Mouse (Mus musculus) thymus, adult 18-20 months (tissue): ENCODE measurements around the gene Akap6.

Source experiments
- DNase-seq, 2 experiments: peaks; one replicate each; pipeline ENCODE4 v3.0.0; 2022; ENCODE audit warnings: mixed read lengths in 2 of 2

Gene Akap6

DNA sequence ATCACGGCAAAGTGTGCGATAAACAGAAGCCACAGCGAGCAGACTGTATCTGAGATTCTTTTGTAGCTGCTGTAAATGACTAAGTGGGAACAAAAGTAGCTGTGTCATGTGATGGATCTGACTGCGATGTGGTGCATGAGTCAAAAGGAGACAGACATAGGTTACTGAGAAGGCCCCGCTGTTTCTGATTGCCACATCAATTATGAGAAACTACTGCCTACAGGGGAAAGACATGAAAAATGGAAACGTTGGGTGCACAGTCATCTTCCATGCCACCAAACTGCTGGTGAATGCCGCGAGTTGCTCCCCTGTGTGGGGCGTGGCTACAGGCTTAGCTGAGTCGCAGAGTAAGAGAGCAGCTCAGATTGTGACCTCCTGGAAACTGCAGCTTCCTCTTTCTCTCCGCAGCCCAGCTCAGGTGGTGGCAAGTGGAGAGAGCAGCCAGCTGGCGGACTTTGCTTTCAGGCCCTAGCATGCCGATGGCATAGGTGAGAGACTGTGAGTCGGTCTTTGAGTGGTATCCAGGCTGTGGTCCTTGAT, 83.8 kb downstream of the Akap6 start:
- DNase-seq: peak; percentile 23 to 34

DNA sequence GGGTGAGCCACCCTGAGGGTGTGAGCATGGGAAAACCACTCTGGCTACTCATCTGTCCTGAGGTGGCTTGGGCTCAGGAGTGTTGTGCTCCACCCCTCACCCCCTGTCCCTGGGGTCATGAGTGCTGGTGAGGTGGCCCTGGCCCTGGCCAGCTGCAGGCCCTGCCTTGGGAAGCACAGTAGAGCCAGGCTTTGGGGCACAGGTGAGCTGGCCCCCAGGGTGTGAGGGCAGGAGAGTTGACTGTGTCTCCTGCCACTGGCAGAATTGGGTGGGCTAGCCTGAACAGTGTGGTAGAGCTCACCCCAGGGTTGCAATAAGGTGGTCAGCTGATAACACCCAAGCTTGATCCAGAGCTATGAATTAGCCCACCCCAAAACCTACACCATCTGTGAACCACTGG, 86.0 kb downstream of the Akap6 start:
- no peak for DNase-seq

DNA sequence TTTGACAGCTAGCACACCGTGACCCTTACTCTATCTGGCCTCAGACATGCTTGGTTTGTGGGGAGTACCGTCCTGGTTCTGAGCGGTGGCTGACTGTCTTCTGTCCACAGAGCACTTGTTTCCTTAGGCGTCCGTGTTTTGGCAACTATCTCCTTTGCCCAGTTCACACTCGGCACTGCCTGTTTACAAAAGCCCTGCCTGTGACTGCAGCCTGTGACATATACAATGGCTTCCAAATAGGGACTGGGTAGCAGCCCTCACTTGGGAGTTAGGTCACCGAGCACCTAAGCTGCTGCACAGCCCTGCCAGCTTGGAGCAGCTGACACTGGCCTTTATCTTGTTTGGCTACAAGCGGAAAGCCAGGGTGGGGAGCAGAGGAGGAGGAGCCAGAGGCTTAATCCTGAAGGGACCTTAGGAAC, 91.2 kb downstream of the Akap6 start:
- no peak for DNase-seq

DNA sequence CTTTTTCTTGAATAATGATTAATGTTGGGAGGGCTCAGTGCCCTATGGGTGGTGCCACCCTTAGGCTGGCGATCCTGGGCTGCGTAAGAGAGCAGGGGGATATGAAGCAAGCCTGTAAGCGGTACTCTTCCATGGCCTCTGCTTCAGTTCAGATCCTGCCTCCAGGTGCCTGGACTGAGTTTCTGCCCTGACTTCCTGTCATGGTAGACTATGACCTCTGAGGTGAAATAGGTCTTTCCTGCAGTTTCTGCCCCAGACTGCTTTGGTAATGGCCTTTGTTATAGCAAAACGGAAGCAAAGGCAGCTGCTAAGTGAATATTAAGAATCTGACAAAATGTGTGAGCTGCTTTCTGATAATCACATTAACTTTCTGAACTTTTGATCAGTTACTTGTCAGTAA, 94.9 kb downstream of the Akap6 start:
- DNase-seq: no peak

DNA sequence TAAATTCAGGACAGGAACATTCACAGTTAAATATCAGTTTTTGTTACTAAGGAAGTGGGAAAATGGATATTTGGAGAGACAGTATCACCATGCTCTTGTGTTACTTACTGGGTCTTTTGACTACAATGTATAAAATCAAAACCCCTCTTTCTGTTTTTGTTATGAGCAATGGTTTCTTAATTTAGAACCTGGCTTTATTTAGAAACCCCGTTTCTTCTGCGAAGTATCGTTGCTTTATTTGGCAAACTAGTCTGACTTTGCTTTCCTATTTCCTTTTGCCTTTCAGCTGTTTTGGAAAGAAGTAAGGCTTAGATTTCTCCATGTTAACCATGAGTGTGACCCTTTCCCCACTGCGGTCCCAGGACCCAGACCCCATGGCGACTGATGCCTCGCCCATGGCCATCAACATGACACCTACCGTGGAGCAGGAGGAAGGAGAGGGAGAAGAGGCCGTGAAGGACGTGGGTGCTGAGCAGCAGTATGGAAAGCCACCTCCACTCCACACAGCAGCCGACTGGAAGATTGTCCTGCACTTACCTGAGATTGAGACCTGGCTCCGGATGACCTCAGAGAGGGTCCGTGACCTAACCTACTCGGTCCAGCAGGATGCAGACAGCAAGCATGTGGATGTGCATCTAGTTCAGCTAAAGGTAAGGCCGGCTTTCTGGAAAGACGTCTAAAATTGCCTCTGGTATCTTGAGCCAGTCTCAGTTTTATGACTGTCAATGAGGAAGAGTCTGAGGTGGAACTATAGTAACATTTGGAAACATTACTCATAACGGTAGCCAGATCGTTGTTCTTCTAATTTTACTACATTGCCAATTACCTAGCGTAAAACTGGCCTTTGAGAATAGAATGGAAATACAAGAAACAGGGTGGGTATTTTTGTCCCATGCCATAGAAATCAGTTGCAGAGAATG, 96.6 kb downstream of the Akap6 start:
- no peak for DNase-seq

DNA sequence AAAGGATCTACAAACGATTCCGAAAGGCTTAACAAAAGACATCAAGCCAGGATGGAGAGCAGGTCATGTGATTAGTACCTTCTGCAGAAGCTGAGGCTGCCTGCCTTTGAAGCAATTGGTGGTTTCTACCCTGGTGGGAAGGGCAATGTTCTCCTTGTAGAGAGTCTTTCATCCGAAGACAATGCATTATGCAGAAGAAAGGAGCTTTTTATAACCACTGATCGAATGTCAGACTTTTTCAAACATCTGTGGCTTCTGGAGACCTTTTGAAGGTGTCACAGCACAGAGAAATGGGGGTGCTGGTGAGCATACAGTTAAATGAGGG, 97.2 kb downstream of the Akap6 start:
- DNase-seq: peak; percentile 10 to 56

DNA sequence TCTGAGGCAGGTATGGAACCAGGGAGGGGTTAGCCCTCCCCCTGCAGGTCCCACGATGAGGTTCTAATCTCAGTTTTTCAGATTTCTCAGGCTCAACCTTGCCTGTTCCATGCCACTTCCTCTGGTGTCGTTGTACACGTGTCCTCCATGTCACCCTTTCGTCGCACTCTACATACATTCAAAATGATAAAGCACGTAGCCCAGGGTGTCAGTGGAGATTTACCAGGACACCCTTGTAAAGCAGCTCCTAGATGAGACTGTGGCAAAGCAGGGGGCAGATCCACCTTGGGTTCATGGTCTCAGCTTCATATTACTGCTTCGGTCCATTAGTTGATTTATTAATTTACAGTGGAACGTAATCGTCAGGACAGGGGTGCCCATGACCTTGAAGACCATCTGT, 100.5 kb downstream of the Akap6 start:
- no peak for DNase-seq

DNA sequence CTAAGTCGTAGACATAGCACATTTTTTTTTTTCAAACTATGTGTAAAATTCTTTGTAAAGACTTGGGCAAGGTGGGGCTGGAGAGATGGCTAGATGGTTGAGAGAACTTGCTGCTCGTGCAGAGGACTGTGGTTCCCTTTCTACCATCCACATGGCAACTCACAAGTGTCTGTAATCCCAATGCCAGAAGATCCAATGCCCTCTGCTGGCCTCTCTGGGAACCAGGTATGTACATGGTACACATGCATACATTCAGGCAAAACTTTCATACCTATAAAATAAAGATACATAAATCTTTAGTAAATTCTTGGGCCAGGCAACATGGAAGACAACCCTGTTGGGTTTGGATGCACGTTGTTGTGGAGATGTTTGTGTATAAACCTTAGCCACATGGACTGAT, 107.1 kb downstream of the Akap6 start:
- no peak for DNase-seq

DNA sequence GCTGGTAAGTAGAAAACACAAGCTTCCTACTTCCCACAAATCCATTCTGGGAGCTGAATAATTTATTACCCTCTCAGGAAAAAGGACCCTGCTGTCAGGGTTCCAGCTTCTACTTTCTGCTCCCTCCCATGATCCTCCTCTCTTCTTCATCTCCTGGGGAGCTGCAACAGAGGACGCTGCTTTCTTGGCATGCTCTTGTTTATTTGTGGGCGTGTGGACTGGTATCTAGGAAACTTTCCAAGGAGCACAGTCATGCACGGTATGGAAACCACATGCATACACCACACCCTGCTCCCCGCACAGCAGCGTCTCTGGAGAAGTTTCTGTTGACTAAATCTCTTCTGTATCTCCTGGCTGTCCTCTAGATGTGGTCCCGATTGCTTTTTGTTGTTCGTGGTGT, 119.4 kb downstream of the Akap6 start:
- no peak for DNase-seq

DNA sequence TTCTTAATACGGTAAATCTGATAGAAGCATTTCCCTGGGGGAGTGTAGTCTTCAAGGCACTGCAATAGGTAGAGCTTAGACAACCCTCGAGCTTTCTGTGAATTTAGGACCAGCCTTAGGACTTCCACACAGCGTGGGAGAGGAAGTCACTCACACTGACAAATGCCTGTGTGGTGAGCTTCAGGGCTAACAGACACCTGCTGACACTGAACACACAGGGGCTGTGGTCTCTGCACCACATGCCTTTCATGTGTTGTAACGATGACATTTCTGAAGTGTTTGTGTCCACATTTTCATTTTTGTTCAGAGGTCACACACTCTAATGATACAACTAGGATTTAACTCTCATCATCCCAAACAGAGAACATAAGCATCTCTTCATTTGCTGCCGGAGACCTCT, 125.6 kb downstream of the Akap6 start:
- DNase-seq: peak; percentile 12 to 32

DNA sequence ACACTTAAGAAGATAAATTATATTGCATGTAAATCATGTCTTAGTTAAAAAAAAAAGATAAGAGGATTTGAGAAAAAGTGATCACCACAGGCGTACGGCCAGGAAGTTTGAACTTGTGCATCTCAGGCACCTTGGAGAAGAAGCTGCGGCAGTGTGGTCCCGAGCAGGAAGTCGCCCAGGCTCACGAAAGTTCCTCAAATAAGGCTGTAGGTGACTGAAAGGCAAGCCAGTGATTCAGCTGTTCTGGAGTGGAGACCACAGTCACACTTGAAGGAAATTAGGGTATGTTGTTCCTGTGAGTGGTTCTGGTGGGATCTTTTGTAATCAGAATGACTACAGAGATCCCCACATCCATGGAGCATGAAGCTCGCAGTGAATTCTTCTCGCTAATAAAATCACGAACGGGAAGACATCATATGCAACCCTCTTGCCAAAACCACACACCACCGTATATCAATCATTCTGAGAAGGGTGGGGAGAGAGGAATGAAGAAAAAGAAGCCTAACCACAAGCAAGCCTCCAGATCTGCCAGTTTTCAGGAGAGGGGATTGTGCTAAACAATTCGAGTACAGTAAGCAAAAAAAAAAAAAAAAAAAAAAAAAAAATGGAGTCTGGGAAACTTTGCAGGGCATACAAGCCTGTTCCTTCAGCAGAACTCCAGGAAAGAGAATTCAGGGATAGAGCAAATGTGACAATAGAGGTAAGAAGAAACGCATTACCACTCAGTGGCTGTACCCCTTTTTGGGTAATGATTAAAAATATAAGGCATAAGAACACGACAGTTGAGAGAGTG, 130.0 kb downstream of the Akap6 start:
- peak; percentile 13 to 20 for DNase-seq

DNA sequence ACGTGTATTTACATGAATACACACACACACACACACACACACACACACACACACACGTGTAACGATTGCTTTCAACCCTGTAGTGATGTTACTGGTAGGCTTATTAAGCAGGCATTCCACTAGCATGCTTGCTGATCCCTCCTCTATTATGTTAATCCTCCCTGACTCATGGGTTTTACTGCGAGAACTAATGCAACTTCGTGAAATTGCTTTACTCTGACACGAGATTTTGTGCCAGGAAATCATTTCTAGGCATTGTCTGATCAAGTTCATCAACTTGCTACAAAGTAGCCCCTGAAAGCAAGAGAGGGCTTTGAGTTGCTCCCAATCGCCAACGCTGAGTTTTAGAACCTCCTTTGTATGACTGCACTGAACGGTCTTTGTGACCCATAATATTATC, 132.6 kb downstream of the Akap6 start:
- DNase-seq: no peak

DNA sequence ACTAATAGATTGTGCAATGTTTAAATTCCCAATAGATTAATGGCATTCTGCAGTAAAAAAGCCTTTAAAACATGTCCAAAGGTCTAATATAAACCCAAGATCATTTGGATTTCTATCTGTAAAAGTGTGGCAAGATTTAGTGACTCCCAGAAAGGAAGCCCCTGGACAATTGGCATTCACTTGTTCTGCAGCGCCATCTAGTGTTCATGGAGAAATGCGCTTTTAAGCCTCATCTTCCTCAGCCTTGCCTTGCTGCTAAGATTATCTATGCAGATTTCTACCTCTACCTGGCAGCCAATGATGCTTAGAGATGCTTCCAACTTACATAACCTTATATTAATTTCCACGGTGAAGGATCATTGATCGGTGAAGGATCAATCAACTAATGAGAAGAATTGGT, 133.0 kb downstream of the Akap6 start:
- DNase-seq: peak in 1 of 2 experiments; percentile 32

DNA sequence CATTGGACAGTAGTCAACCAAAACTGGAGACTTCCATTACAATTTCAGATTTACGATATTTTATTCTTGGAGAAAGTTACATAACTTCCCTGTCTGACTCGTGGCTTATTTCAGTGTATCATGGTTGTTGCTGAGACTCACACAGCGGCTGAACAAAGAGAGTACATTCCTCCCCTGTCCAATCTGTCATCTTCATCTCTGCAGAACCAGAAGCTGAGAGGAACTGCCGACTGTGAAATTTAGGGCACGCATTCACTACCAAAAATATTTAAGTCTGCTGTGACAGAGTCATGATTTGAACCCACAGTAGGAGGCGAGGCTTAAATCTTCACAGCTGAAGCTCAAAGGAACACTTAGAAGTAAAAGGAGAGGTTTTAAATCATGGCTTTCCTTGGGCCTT, 134.0 kb downstream of the Akap6 start:
- DNase-seq: no peak

DNA sequence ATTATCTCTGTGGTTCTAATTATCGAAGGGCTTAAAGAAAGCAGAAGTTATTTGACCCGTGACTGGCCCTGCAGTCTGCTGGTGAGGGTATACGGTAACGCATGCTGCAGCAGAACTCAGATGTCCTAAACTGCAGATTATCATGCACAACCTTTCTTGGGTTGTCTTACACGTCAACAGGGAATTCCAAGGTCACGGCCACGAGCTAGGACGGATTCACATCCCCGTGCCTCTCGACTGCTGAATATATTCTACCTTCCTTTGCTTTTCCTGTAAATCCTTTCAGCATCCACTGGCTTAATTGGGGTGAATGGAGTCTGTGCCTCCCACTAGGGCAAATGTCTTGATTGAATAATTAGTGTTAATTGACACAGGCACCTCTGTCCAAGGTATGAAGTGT, 134.9 kb downstream of the Akap6 start:
- no peak for DNase-seq

DNA sequence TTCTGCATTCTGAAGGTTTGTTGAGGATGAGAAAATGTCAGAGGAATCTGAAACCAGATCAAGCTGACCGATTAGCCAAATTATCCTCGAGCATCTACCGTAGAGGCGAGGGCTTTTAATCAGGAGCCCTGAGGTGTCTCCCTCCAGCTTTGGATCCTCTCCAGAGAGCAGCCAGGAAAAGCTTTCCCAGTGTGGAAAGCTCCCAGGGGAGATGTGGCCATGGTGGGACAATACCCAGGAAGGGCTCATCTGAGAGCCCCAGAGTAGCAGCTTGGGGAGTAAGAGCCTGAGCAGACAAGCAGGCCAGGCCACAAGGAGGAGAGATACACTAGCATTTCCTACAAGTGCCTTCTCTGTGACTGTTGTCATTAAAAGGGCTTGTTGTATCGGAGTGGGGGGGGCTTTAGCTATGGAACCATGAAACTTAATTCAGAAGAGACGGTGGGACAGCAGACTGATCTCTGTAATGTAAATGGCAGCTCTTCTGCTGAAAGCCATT, 135.6 kb downstream of the Akap6 start:
- DNase-seq: no peak

DNA sequence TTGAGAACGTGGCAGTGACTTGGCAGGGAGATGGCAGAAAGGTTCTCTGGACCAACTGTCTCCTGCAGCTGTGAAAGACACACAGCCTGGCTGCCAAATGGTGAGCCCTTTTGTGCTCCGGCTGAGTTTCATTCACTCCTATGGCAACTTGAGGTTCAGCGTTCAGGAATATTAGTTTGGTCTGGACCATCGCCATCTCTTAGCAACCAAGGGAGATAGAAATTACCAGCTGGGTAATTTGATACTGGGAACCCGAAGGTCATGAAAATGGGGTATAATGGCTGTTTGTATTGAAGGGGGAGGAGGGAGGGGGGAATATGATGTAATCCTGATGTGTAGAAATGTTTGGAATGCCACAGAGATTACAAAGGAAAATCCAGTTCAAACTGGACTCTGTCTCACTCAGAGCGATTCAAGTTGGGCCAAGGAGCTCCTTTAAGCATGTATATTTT, 136.1 kb downstream of the Akap6 start:
- no peak for DNase-seq

DNA sequence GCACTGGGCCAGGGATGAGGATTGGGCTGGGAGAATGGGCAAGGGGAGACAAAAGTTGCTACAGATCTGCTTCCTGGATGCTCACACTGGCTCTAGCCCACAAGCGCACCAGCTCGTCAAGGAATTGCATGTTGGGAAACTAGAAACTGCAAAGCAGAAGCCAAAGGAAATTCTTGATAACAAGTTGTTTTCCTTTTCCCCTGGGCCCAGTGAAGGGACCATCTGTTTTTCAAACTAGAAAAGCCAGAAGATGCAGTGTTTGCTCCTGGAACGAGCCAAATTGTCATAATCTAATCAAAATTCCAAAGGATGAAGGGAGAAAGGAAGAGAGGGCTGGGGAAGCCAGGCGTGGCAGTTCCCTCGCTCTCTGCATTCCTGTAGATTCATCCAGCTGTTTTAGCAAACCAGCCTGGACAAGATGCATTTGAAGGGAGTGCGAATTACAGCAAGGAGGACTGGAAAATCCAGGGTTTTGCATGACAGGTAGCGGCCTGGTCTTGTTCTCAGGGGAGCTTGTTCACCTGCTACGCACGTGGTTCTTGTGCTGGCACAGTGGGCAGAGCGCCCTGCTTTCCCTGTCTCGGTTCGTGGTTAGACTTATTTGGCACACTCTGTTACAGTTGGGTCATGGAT, 136.8 kb downstream of the Akap6 start:
- DNase-seq: no peak

DNA sequence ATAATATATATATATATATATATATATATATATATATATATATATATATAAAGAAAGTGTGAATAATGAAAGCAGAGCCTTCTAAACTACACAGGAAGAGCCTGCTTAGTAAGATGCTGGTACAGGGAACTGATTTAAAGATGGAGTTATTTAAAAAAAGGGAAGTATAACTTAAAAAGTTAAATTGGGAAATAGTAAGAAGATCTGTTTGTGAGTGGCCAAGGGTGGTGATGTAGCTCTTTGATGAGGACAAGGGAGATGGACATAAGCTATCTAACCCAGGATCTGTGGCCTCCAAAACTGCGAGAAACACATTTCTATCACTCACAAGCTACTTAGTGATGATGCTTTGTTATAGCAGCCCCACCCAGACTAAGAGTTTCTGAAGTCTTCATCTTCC, 146.8 kb downstream of the Akap6 start:
- no peak for DNase-seq

DNA sequence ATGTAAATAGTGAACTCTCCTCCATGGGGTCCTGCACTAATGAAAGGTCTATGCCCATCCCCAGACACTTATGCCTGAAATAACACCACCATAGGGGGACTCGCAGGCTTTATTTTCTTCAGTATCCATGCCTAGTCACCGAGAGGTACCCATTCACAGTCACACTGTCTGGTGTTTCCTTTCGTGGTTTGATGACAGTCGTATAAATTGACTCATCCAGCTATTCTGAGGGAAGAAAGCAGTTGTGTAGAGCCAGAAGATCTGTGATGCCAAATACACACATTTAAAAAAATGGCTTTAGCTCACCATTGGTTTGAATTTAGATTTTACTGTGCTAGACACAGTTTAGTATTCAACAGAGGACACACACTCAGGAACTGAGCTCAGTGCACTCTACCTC, 147.8 kb downstream of the Akap6 start:
- DNase-seq: no peak

DNA sequence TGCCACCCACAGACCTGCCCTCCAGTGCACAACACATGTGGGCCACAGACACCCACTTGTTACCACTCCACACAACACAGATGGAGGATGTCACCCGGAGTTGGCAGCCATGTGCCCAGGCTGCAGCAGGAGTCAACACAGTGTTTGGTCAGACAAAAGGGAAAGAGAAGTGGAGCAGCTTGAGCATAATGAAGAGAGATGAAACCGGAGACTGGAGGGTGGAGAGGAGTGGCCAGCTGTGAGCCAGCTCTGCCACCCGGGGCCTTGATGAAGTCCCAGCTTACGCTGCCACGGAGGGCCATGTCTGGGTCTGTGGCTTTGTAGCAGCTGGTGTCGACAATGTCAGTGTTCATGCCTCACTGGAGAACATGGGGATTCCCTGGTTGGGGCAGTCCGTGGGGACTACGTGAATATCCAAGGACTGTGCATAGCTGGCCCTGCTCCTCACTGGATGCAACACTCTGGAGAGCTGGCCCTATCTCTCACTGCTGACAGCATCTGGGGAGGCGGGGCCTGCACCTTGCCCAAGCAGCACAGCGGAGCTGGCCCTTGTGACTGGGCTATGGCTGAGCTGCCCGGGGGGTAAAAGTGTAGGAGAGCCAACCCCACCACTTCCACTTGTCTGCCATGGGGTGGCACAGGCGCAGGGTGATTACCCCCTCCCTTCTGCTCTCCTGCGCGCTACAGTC, 148.8 kb downstream of the Akap6 start:
- DNase-seq: no peak

DNA sequence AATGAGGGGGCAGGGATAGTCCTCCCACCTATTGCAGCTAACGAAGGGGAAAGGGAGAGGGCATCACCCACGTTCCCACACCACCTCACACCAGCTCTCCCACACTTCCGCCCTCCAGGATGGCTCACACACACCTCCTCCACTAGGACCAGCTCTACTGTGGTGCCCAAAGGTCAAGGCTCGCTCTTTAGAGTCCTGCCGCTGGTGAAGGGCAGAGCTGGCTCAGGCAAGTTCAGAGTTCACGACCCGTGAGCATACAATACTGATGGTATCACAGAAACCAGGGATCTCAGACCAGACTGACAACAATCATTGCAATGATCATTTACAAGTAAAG, 149.3 kb downstream of the Akap6 start:
- DNase-seq: no peak

DNA sequence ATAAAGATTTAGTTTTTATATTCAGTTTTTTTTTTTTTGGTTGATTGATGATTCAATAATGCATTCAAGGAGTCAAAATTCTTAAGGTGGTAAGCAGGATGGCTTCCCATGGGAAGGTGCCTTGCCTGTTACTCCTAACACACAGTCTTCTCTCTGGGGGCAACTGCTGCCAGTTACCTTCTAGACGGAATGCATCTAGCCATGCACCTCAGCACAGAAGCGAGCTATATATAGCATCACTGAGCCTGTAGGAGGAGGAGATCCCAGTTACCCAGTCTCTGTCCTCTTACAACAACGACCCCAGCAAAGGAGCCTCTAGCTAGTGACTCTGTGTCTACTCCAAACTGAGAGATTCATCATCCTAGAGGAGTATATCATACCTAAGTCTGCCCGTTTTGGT, 150.1 kb downstream of the Akap6 start:
- DNase-seq: no peak
